Mouse (Mus musculus): Measurements from ENCODE around the gene Rcbtb2. TPM values are rescaled to one million over a fixed set of nuclear protein-coding genes. Genes with fewer than 3 reads are reported as not detected.

The Rcbtb2 gene
- polyA plus RNA-seq, 1 experiment from 2014 or later = 88.8 TPM

DNA sequence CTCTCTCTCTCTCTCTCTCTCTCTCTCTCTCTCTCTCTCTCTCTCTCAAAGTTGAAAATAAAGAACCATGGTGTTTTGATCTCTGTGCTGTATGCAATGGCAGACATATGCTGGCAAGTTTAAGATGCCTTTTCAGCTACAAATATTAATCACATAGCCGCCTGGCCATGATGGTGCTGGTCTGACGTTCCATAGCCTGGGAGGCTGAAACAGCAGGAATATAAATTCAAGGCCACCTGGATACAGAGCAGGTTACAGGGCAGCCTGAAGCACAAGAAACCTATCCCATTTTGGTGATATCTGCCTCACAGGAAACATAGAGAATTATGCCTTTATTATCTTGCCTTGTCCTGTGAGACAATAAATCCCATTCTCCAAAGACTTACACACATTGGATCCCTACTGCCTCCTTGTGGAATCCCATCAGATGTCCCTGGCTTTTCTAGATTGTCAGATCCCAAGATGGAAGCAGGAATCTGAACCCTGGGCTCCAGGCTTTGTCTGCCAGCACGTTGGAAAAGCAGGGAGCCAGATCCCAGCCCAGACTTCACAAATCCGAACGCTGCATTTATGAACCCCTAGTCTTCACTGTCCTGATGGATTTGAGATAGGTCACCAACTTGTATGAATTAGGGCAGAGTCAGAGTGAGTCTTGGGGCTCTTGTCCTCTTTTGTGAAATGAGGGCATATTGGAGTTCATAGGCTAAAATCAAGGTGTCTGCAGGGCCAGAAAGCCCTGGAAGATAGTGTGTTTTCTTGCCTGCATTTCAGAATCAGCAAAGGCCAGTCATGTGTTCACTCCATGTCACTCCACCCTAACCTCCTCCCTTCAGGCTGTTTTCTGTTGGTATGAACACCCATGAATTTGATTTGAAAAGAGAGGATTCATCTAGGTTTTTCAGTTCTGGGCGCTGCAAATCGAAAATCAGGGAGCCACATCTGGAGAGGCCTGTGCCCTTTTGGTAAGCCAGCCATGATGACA lies 5.1 kb upstream of the Rcbtb2 start:
- WGBS = 81% methylated on average over 7 of the region's 7 CpGs
- Histone ChIP-seq H3K27ac (no peak overlapping the region), H3K4me1 (replicated peaks) (peaks cover 9% of the 10 kb centered on the region)

DNA sequence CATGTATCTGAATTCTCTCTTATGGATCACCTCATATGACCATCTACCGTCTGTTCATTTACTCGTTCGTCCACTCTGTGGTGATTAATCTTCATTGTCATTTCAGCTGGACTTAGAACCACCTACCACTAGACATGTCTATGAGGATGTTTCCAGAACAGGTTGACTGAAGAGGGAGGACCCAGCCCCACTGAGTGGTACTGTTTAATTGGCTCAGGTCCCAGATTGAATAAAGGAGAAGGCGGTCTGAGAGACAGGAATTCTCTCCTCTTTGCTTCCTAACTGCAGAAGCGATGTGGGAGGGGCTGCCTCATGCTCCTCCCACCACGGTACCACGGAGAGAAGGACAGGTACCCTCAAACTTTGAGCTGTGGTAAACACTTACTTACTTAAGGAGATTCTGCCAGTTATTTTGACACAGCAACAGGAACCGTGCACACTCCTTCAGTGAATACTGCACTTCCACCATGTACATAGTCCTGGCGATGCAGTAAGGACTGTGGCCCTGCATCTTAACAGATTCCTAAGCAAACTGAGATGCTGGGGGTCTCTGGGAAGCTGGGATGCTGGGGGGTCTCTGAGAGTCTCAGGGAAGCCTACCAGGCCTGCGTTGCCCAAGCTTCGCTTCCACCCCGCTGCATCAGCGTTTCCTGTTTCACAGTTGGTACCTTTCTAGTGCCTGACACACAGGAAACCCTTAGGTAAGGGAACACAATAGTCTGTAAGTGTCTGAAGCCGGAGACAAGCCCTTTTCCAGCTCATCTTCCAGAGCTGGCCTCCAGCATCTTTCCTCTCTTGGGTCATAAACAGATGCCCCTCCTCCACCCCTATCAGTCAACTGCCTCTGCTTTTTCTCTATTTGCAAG lies 4.1 kb upstream of the Rcbtb2 start:
- 79% methylated on average over 14 of the region's 14 CpGs for WGBS
- Histone ChIP-seq H3K4me2 (no peak overlapping the region), H3K9me3 (no peaks in the 10 kb centered on the region), H3K4me3 (no peak overlapping the region), H3K27ac (no peak overlapping the region), H3K27me3 (no peaks in the 10 kb centered on the region), H3K9ac (no peak overlapping the region), H3K36me3 (no peaks in the 10 kb centered on the region), H3K4me1 (replicated peaks) (peaks cover 9% of the 10 kb centered on the region)
- no peak for ATAC-seq (ENCODE audit: low FRiP score)

More for the DNA sequence above, 5.1 kb upstream of the Rcbtb2 start:
- H3K9ac ChIP-seq = no peak overlapping the region
- H3K27me3 ChIP-seq = no peaks in the 10 kb centered on the region
- ATAC-seq (ENCODE audit: low FRiP score) = no peak
- no peaks in the 10 kb centered on the region for H3K9me3 ChIP-seq
- no peak overlapping the region for H3K4me2 ChIP-seq
- H3K4me3 ChIP-seq = no peak overlapping the region
- no peaks in the 10 kb centered on the region for H3K36me3 ChIP-seq

DNA sequence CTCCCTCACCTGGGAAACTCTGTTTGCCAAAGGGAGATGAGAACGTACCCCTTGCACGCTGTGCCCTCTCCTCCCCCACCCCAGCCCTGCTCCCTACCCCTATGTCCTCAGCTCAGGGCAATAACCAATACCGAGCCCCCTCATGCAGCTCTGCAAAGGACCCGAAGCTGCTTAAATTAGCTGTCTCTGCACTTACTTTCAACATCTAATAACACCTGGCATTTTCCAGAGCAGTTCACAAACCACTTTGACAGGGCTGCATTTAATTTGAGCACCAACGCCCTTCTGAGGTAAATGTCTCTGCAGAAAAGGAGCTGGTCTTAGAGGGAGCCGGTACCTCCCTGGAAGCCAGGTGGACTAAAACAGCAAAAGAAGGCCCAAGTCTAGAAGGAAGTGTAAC lies 3.4 kb upstream of the Rcbtb2 start:
- 50% methylated on average over 6 of the region's 6 CpGs for WGBS
- Histone ChIP-seq H3K36me3 (no peaks in the 10 kb centered on the region), H3K9ac (no peak overlapping the region), H3K27me3 (no peaks in the 10 kb centered on the region), H3K9me3 (no peaks in the 10 kb centered on the region), H3K4me3 (no peak overlapping the region), H3K27ac (no peak overlapping the region), H3K4me1 (replicated peaks) (peaks cover 9% of the 10 kb centered on the region), H3K4me2 (no peak overlapping the region)
- ATAC-seq (ENCODE audit: low FRiP score) = no peak

DNA sequence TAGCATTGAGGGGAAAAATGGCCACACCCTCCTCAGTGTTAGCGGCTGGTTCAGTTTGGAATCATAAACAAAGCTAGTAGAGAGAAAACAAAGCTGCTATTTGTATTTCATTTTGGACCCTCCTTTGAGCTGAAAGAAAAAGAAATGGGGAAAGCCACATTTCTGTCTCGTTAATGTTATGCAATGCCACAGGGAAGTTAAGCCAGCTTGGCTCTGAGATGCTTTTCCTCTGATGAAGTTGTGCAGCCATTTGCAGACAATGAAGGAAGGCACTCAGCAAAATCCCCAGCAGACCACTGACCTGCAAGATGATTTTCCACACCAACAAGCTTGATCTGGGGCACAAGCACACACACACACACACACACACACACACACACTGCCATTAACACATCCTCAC lies 2.9 kb upstream of the Rcbtb2 start:
- Histone ChIP-seq H3K27me3 (no peaks in the 10 kb centered on the region), H3K27ac (no peak overlapping the region), H3K4me2 (no peak overlapping the region), H3K4me1 (replicated peaks) (peaks cover 9% of the 10 kb centered on the region), H3K9ac (no peak overlapping the region), H3K4me3 (no peak overlapping the region), H3K36me3 (no peaks in the 10 kb centered on the region), H3K9me3 (no peaks in the 10 kb centered on the region)
- WGBS = 53% methylated on average over 2 of the region's 2 CpGs
- no peak for ATAC-seq (ENCODE audit: low FRiP score)

DNA sequence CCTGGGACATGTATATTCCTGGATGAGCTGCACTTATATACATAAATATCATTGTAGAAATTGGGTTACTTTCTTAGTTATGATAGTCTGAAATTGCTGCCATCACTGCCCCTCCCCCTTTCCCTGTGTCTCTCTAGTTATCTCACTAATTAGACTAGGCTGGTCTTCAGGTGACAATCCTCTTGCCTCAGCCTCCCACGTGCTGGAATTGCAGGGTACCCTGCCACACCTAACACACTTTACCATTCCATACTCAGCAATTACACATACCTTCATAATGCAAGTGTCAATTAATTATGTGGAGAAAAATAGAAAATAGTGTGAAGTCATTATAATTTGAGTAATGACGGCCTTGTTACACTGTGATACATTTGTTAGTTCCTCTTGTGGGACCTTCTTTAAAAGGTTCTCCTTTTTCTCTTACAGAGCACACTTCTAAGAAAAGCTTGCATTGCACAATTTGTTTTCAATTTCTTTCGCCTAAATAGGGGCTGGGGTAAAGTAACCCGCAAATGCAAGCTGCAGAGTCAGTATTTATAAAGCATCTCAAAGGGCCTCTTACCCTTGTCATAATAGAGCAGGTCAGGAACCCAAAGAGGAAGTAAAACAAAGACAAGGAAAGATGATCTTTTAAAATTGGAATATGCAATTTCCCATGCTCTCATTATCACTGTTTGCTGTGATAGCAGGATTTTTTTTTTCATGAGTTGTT lies 470 bp upstream of the Rcbtb2 start:
- no peak overlapping the region for H3K9ac ChIP-seq
- ATAC-seq (ENCODE audit: low FRiP score) = no peak
- 69% methylated on average over 4 of the region's 4 CpGs for WGBS
- H3K27ac ChIP-seq = no peak overlapping the region
- H3K9me3 ChIP-seq = no peaks in the 10 kb centered on the region
- peaks cover 9% of the 10 kb centered on the region for H3K4me1 ChIP-seq (replicated peaks)
- no peaks in the 10 kb centered on the region for H3K27me3 ChIP-seq
- no peaks in the 10 kb centered on the region for H3K36me3 ChIP-seq
- H3K4me3 ChIP-seq = no peak overlapping the region
- no peak overlapping the region for H3K4me2 ChIP-seq

DNA sequence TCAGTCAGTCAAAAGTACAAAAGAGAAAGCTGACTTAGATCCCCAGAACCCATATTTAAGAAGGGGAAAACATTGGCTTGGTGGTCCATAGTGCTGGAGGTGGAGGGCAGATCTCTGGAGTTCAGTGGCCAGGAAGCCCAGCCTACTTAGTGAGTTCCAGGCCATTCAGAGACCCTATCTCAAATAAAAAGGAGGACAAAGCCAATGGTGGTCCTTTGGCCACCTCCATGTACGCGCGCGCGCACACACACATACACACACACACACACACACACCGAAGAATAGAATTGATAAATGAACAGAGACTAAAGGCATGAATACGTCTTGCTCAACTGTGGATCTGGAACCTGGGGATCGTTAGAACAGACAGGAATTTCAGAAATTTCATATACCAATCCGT lies 544 bp downstream of the Rcbtb2 start:
- no peaks in the 10 kb centered on the region for H3K27me3 ChIP-seq
- ATAC-seq (ENCODE audit: low FRiP score) = no peak
- 94% methylated on average over 9 of the region's 9 CpGs for WGBS
- no peak overlapping the region for H3K4me3 ChIP-seq
- H3K27ac ChIP-seq = no peak overlapping the region
- H3K4me2 ChIP-seq = no peak overlapping the region
- H3K9ac ChIP-seq = no peak overlapping the region
- H3K4me1 ChIP-seq (replicated peaks) = peaks cover 9% of the 10 kb centered on the region
- H3K9me3 ChIP-seq = no peaks in the 10 kb centered on the region
- no peaks in the 10 kb centered on the region for H3K36me3 ChIP-seq

DNA sequence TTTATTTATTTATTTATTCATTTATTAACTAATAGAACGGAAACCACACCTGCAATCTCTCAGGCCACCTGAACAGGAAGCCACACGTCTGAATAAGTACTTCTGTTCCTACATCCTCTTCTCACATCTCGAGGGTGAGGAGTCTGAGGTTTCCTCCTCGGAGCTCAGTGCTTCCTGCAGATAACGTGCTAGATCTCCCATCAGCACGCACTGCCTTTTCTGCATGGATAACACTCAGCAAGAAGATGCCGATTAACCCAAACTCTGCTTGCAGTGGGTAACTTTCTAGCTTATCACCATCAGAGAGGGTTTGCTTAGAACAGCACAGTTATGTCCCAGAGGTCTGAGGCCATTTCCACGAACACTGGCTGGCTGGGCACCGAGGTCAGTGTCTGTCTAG lies 949 bp downstream of the Rcbtb2 start:
- no peak for ATAC-seq (ENCODE audit: low FRiP score)

DNA sequence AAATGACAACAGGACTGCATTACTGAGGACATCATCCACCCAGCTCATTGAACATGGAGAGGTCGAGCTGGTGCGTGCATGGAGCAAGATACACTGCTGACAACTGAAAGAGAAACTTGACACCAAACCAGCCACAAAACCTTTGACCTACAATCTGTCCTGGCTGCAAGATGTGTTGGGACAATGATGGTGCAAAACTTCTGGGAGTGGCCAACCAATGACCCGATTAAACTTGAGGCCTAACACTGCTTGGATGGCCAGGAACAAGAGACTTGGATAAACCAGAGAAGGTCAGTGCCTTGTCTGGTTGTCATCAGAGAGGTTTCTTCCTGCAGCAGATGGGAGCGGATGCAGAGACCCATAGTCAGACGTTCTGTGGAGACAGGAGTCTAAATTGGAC lies 7.7 kb downstream of the Rcbtb2 start:
- WGBS = 58% methylated on average over 5 of the region's 5 CpGs
- no peaks in the 10 kb centered on the region for H3K4me1 ChIP-seq (replicated peaks)

More for the DNA sequence above, 949 bp downstream of the Rcbtb2 start:
- Histone ChIP-seq H3K4me1 (replicated peaks) (peaks cover 9% of the 10 kb centered on the region), H3K36me3 (no peaks in the 10 kb centered on the region), H3K27me3 (no peaks in the 10 kb centered on the region), H3K9ac (no peak overlapping the region), H3K4me2 (no peak overlapping the region), H3K27ac (no peak overlapping the region), H3K4me3 (no peak overlapping the region), H3K9me3 (no peaks in the 10 kb centered on the region)
- 79% methylated on average over 9 of the region's 9 CpGs for WGBS

DNA sequence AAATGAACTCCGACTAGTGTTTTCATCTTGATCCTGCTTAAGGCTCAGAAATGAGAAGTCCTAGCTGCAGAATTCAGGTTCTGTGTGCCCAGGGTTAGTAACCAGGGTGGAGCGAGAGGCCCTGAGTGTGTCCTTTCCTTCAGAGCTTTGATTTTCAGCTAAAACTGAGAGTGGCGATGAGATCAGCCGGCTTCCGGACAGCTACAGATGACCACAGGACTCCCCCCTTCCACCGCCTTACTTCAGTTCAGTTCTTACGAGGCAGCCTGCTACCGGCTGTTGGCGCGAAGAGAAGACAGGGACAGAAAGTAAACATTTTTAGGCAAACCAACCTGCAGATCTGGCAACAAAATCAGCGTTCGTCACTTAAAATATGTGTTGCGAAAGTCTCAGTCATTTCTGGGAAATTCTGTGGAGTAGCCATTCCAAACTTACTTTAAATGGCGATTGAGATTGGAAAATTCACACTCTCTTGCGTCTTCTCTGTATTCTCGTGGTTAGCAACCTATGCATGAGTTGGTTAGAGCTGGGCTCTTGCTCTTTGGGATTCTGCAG lies 9.1 kb downstream of the Rcbtb2 start:
- H3K9me3 ChIP-seq = no peaks in the 10 kb centered on the region
- no peaks in the 10 kb centered on the region for H3K4me1 ChIP-seq (replicated peaks)
- ATAC-seq (ENCODE audit: low FRiP score) = no peak
- no peaks in the 10 kb centered on the region for H3K36me3 ChIP-seq
- H3K4me3 ChIP-seq = no peak overlapping the region
- H3K27ac ChIP-seq = no peak overlapping the region
- no peak overlapping the region for H3K4me2 ChIP-seq
- no peak overlapping the region for H3K9ac ChIP-seq
- 92% methylated on average over 16 of the region's 16 CpGs for WGBS
- no peaks in the 10 kb centered on the region for H3K27me3 ChIP-seq

More for the DNA sequence above, 7.7 kb downstream of the Rcbtb2 start:
- Histone ChIP-seq H3K9ac (no peak overlapping the region), H3K27me3 (no peaks in the 10 kb centered on the region), H3K4me2 (no peak overlapping the region), H3K36me3 (no peaks in the 10 kb centered on the region), H3K9me3 (no peaks in the 10 kb centered on the region), H3K27ac (no peak overlapping the region), H3K4me3 (no peak overlapping the region)
- no peak for ATAC-seq (ENCODE audit: low FRiP score)

DNA sequence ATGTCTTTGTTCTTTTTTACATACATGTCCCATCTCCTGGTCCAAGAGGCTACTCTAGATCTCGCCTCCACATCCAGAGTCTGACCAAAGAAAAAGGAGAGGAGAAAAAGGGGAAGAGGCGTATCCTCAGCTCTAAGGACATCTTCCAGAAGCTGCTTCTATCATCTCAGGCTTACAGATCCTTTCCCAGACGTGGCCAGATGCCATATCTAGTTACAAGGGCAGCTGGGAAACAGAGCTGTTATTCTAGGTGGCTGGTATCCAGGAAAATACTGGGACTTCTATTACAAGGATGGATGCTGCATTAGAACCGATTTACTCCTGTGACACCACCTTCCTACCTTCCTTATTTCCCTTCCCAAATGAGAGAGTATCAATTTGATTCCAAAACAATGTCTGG lies 9.9 kb downstream of the Rcbtb2 start:
- ATAC-seq (ENCODE audit: low FRiP score) = no peak
- no peaks in the 10 kb centered on the region for H3K27me3 ChIP-seq

DNA sequence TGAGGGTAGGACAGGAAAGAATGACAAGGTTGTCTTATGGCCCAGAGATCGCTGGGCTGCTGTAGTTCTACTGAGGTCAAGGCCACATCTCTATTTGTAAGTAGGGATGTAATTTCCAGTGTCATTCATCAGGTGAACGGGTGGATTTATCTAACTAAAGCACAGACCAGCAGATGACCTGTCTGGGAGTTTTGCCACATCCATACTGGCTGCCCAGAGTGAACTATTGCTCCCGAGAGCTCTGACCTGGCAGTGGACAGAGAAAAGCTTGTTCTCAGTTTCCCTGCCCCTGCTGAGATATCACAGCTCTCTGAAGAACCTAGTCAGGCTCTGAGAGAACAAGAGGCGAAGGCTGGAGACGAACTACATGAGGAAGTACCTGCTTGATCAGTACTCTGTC lies 14.4 kb downstream of the Rcbtb2 start:
- 85% methylated on average over 5 of the region's 5 CpGs for WGBS
- Histone ChIP-seq H3K4me1 (replicated peaks) (peaks cover 6% of the 10 kb centered on the region), H3K4me2 (no peak overlapping the region), H3K36me3 (no peaks in the 10 kb centered on the region), H3K27ac (no peak overlapping the region), H3K27me3 (no peaks in the 10 kb centered on the region), H3K9ac (no peak overlapping the region), H3K9me3 (no peaks in the 10 kb centered on the region), H3K4me3 (no peak overlapping the region)
- no peak for ATAC-seq (ENCODE audit: low FRiP score)

More for the DNA sequence above, 9.9 kb downstream of the Rcbtb2 start:
- no peak overlapping the region for H3K27ac ChIP-seq
- H3K36me3 ChIP-seq = no peaks in the 10 kb centered on the region
- H3K4me1 ChIP-seq (replicated peaks) = no peaks in the 10 kb centered on the region
- no peak overlapping the region for H3K9ac ChIP-seq
- no peaks in the 10 kb centered on the region for H3K9me3 ChIP-seq
- no peak overlapping the region for H3K4me2 ChIP-seq
- H3K4me3 ChIP-seq = no peak overlapping the region
- 82% methylated on average over 4 of the region's 4 CpGs for WGBS

DNA sequence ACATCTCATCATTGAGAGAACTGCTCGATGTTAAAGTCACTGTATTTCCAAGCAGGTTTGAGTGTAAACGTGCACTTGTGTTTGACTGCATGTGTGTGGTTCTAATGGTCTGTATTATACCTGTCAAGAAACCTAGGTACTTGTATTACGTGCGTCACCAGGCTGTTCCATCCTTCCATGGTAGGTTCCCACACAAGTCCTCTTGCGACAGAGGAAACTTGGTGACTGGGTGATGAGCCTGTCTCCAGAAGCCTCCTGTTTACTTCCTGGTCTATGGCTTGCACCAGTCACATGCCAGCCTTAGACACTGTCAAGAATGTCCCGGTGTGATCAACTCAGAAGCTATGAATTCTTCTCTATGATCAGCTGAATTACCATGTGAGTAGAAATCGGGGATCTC lies 15.6 kb downstream of the Rcbtb2 start:
- no peak overlapping the region for H3K9ac ChIP-seq
- H3K27me3 ChIP-seq = no peaks in the 10 kb centered on the region
- 96% methylated on average over 7 of the region's 7 CpGs for WGBS
- no peak overlapping the region for H3K27ac ChIP-seq
- H3K9me3 ChIP-seq = no peaks in the 10 kb centered on the region
- no peaks in the 10 kb centered on the region for H3K36me3 ChIP-seq
- no peak overlapping the region for H3K4me3 ChIP-seq
- ATAC-seq (ENCODE audit: low FRiP score) = no peak
- H3K4me2 ChIP-seq = no peak overlapping the region
- H3K4me1 ChIP-seq (replicated peaks) = peaks cover 9% of the 10 kb centered on the region
